Mouse (Mus musculus) midbrain, embryonic 16.5 days (tissue): ENCODE data around the gene Ttll5. TPM values are rescaled to one million over a fixed set of nuclear protein-coding genes. Genes with fewer than 3 reads are reported as not detected.

Source experiments
- ATAC-seq: fragments of 200-750 bp; cut with Nextera tagmentation; 2 replicates; pipeline ENCODE4 v1.8.0; 2017; ENCODE audit warnings: moderate TSS enrichment
- H3K27ac ChIP-seq: fragments of 300-500 bp; sonication (generic); 2 replicates; pipeline ENCODE4 v1.5.1; 2014; ENCODE audit warnings: mild to moderate bottlenecking, low read length, mixed read lengths
- H3K27me3 ChIP-seq: fragments of 300-500 bp; sonication (generic); 2 replicates; pipeline ENCODE4 v1.6.1; 2014; ENCODE audit warnings: low read depth, low read length, mixed read lengths; ENCODE audit not compliant: control insufficient read depth, insufficient read depth
- H3K36me3 ChIP-seq: fragments of 300-500 bp; sonication (generic); 2 replicates; pipeline ENCODE4 v1.6.1; 2014; ENCODE audit warnings: mild to moderate bottlenecking, low read length, moderate library complexity, mixed read lengths; ENCODE audit not compliant: control insufficient read depth, insufficient read depth
- H3K4me1 ChIP-seq: fragments of 300-500 bp; sonication (generic); 2 replicates; pipeline ENCODE4 v1.6.1; 2014; ENCODE audit warnings: mild to moderate bottlenecking, low read length, mixed read lengths; ENCODE audit not compliant: control insufficient read depth, insufficient read depth
- H3K4me2 ChIP-seq: fragments of 300-500 bp; sonication (generic); 2 replicates; pipeline ENCODE4 v1.6.1; 2014; ENCODE audit warnings: mild to moderate bottlenecking, low read length, mixed read lengths
- H3K4me3 ChIP-seq: fragments of 300-500 bp; sonication (generic); 2 replicates; pipeline ENCODE4 v1.5.1; 2014; ENCODE audit warnings: low read depth, mild to moderate bottlenecking, low read length, moderate library complexity, mixed read lengths
- H3K9ac ChIP-seq: fragments of 300-500 bp; sonication (generic); 2 replicates; pipeline ENCODE4 v1.6.1; 2014; ENCODE audit warnings: low read depth, low read length, mixed read lengths
- H3K9me3 ChIP-seq: fragments of 300-500 bp; sonication (generic); replicated peaks from 2 replicates; pipeline ENCODE4 v1.6.1; 2014; ENCODE audit warnings: mild to moderate bottlenecking, low read length, mixed read lengths; ENCODE audit not compliant: control insufficient read depth, poor library complexity, severe bottlenecking
- WGBS: fragments of 180-500 bp; shearing (Covaris S2); extraction: QIAGEN DNeasy Blood & Tissue Kit; methylation state at CpG from one replicate; pipeline ENCODE4 v1.1.7; 2014; 5-methylcytosine and 5-hydroxymethylcytosine counted together
- polyA plus RNA-seq: library from polyadenylated mRNA; unstranded; fragments of >200 nt; fragmentation: Nextera tagmentation; extraction: Ambion mirVana; gene quantifications from 2 replicates; pipeline ENCODE4 v1.2.1, GENCODE M21; 2015

Ttll5 gene
- polyA plus RNA-seq, 1 experiment from 2014 or later, result 12.0 TPM

DNA sequence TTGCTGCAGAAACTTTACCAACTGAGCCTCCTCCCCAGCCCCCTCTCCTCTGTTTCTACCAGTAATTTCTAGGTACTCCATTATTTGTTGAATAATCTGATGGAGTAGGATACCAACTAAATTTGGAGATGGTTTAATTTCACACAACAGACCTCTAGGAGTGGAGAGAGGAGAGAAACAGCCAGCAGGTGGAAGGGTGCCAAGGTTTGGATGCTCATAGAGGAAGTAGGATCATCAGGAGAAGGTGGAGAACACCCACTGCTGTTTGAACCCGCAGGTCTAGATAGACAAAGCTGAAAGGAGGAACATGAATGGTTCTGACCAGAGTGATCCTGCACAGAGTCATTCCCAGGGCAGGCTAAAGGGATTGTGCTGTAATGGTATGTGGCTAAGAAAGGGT is 28.9 kb upstream of the Ttll5 start:
- Histone ChIP-seq H3K4me1 (no peaks in the 10 kb centered on the region), H3K36me3 (no peaks in the 10 kb centered on the region), H3K4me3 (no peak overlapping the region), H3K4me2 (no peak overlapping the region), H3K9me3 (no peaks in the 10 kb centered on the region), H3K9ac (no peak overlapping the region), H3K27me3 (no peaks in the 10 kb centered on the region), H3K27ac (no peak overlapping the region)
- WGBS, result 89% methylated on average over 1 of the region's 1 CpGs
- no peak for ATAC-seq

DNA sequence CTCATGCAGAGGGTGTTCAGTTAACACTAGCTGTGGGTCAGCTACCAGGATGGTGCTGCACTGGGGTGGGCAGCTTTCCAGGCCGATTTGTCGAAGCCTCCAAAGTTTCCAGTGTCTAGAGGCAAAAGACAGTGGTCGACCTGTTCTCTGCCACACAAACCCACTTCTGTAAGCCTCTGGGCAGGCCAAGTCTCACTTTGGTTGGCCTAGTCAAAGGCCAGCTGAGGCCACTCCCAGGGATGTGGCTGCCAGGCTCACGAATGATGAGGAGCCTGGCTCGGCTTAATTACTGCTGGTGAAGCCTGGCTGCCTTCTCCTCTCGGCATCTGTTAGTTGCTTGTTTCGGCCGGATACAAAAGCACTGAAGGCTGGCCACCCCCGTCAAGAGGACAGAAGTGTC is 24.4 kb upstream of the Ttll5 start:
- Histone ChIP-seq H3K9ac (no peak overlapping the region), H3K4me1 (no peaks in the 10 kb centered on the region), H3K4me2 (no peak overlapping the region), H3K4me3 (no peak overlapping the region), H3K9me3 (no peaks in the 10 kb centered on the region), H3K27me3 (no peaks in the 10 kb centered on the region), H3K27ac (no peak overlapping the region), H3K36me3 (no peaks in the 10 kb centered on the region)
- 75% methylated on average over 9 of the region's 9 CpGs for WGBS
- no peak for ATAC-seq

GRCm38 (mm10) chr12:85809726-85810125 is 14.7 kb upstream of the Ttll5 start:
- no peak for ATAC-seq
- Histone ChIP-seq H3K4me2 (no peak overlapping the region), H3K27ac (no peak overlapping the region), H3K36me3 (0 out of 2 replicates have a peak, but pooled peaks cover 4% of the 10 kb centered on the region), H3K27me3 (no peaks in the 10 kb centered on the region), H3K9ac (no peak overlapping the region), H3K9me3 (no peaks in the 10 kb centered on the region), H3K4me3 (no peak overlapping the region), H3K4me1 (no peaks in the 10 kb centered on the region)
- 70% methylated on average over 6 of the region's 6 CpGs for WGBS

GRCm38 (mm10) chr12:85810959-85811358 is 13.5 kb upstream of the Ttll5 start:
- H3K9me3 ChIP-seq, result no peaks in the 10 kb centered on the region
- no peak overlapping the region for H3K4me2 ChIP-seq
- no peaks in the 10 kb centered on the region for H3K27me3 ChIP-seq
- no peaks in the 10 kb centered on the region for H3K4me1 ChIP-seq
- H3K4me3 ChIP-seq, result no peak overlapping the region
- no peak overlapping the region for H3K27ac ChIP-seq
- no peak overlapping the region for H3K9ac ChIP-seq
- no peak for ATAC-seq
- H3K36me3 ChIP-seq, result peaks cover 8% of the 10 kb centered on the region; the same call in 1 of the 2 replicates

DNA sequence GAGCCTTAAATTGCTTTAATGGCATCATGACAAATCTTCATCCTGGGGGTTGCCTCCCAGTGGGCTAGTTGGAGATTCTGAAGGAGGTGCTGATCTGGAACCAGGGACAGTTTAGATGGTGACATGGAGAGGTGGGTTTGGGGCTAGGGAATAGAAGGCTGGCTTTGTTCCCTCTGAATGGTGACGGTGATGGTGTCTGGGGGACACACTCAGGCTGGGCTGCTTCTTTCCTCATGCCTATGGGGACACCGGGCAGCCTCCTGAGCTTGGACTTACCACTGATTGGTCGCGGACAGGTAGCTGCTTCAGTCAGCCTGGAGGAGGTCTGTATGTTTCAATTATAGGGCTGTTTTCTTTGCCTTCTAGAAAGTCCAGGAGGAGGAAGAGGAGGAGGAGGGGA is 12.8 kb upstream of the Ttll5 start:
- Histone ChIP-seq H3K27ac (no peak overlapping the region), H3K4me1 (no peaks in the 10 kb centered on the region), H3K4me3 (no peak overlapping the region), H3K36me3 (peaks cover 12% of the 10 kb centered on the region; the same call in 1 of the 2 replicates), H3K9ac (no peak overlapping the region), H3K4me2 (no peak overlapping the region), H3K9me3 (no peaks in the 10 kb centered on the region), H3K27me3 (no peaks in the 10 kb centered on the region)
- no peak for ATAC-seq
- WGBS, result 97% methylated on average over 4 of the region's 4 CpGs

- peaks cover 14% of the 10 kb centered on the region; the same call in 1 of the 2 replicates for H3K36me3 ChIP-seq
- WGBS, result 90% methylated on average over 2 of the region's 2 CpGs
Measured at GRCm38 (mm10) chr12:85813599-85813998, 10.9 kb upstream of the Ttll5 start.

GRCm38 (mm10) chr12:85822051-85822450 is 2.4 kb upstream of the Ttll5 start:
- 81% methylated on average over 9 of the region's 9 CpGs for WGBS
- Histone ChIP-seq H3K4me3 (no peak overlapping the region), H3K9me3 (no peaks in the 10 kb centered on the region), H3K4me2 (no peak overlapping the region), H3K27ac (no peak overlapping the region), H3K27me3 (no peaks in the 10 kb centered on the region), H3K4me1 (peaks cover 26% of the 10 kb centered on the region), H3K9ac (no peak overlapping the region; the same call in 1 of the 2 replicates), H3K36me3 (0 out of 2 replicates have a peak, but pooled peaks cover 2% of the 10 kb centered on the region)
- no peak for ATAC-seq

More at GRCm38 (mm10) chr12:85813599-85813998, 10.9 kb upstream of the Ttll5 start:
- Histone ChIP-seq H3K9me3 (no peaks in the 10 kb centered on the region), H3K9ac (no peak overlapping the region), H3K4me2 (no peak overlapping the region), H3K27ac (no peak overlapping the region), H3K27me3 (no peaks in the 10 kb centered on the region), H3K4me3 (no peak overlapping the region), H3K4me1 (no peaks in the 10 kb centered on the region)
- ATAC-seq, result no peak

GRCm38 (mm10) chr12:85825361-85825760 is 902 bp downstream of the Ttll5 start:
- WGBS, result 9% methylated on average over 8 of the region's 8 CpGs
- Histone ChIP-seq H3K27me3 (no peaks in the 10 kb centered on the region), H3K4me1 (peaks cover 26% of the 10 kb centered on the region), H3K4me3 (peak overlapping the region; percentile 86), H3K9me3 (no peaks in the 10 kb centered on the region), H3K4me2 (peak overlapping the region; percentile 76), H3K9ac (peak overlapping the region; percentile 87), H3K36me3 (0 out of 2 replicates have a peak, but pooled peaks cover 4% of the 10 kb centered on the region), H3K27ac (peak overlapping the region; percentile 97)
- ATAC-seq, result no peak

GRCm38 (mm10) chr12:85825822-85826221 is 1.4 kb downstream of the Ttll5 start:
- H3K4me3 ChIP-seq, result no peak overlapping the region
- no peaks in the 10 kb centered on the region for H3K9me3 ChIP-seq
- peak overlapping the region; percentile 76; the same call in 1 of the 2 replicates for H3K4me2 ChIP-seq
- H3K4me1 ChIP-seq, result peaks cover 26% of the 10 kb centered on the region
- 72% methylated on average over 2 of the region's 2 CpGs for WGBS
- no peaks in the 10 kb centered on the region for H3K27me3 ChIP-seq
- no peak overlapping the region for H3K27ac ChIP-seq
- 0 out of 2 replicates have a peak, but pooled peaks cover 4% of the 10 kb centered on the region for H3K36me3 ChIP-seq
- no peak overlapping the region for H3K9ac ChIP-seq
- no peak for ATAC-seq
